Mouse (Mus musculus) forebrain, embryonic 12.5 days (tissue): ENCODE data around the gene Lst1. TPM values are rescaled to one million over a fixed set of nuclear protein-coding genes. Genes with fewer than 3 reads are reported as not detected.

ENCODE experiments used
- ATAC-seq: fragments of 200-750 bp; cut with Nextera tagmentation; 2 replicates; pipeline ENCODE4 v1.8.0; 2017; ENCODE audit warnings: moderate TSS enrichment; ENCODE audit not compliant: low FRiP score
- H3K27ac ChIP-seq: fragments of 300-500 bp; sonication (generic); 2 replicates; pipeline ENCODE4 v1.5.1; 2016; ENCODE audit warnings: mild to moderate bottlenecking
- H3K27me3 ChIP-seq: fragments of 300-500 bp; sonication (generic); 2 replicates; pipeline ENCODE4 v1.6.1; 2016; ENCODE audit warnings: mild to moderate bottlenecking
- H3K36me3 ChIP-seq: fragments of 300-500 bp; sonication (generic); replicated peaks from 2 replicates; pipeline ENCODE4 v1.6.1; 2016; ENCODE audit warnings: mild to moderate bottlenecking
- H3K4me1 ChIP-seq: fragments of 300-500 bp; sonication (generic); 2 replicates; pipeline ENCODE4 v1.6.1; 2016
- H3K4me2 ChIP-seq: fragments of 300-500 bp; sonication (generic); 2 replicates; pipeline ENCODE4 v1.6.1; 2016; ENCODE audit warnings: mild to moderate bottlenecking, moderate library complexity
- H3K4me3 ChIP-seq: fragments of 300-500 bp; sonication (generic); replicated peaks from 2 replicates; pipeline ENCODE4 v1.5.1; 2016; ENCODE audit warnings: mild to moderate bottlenecking
- H3K9ac ChIP-seq: fragments of 300-500 bp; sonication (generic); 2 replicates; pipeline ENCODE4 v1.6.1; 2016; ENCODE audit warnings: mild to moderate bottlenecking
- H3K9me3 ChIP-seq: fragments of 300-500 bp; sonication (generic); 2 replicates; pipeline ENCODE4 v1.6.1; 2016
- WGBS: fragments of 180-500 bp; shearing (Covaris S2); methylation state at CpG from one replicate; pipeline ENCODE4 v1.1.7; 2016; 5-methylcytosine and 5-hydroxymethylcytosine counted together
- polyA plus RNA-seq: library from polyadenylated mRNA; unstranded; fragments of >200 nt; fragmentation: Nextera tagmentation; extraction: Ambion mirVana; gene quantifications from 2 replicates; pipeline ENCODE4 v1.2.1, GENCODE M21; 2016

The Lst1 gene
- polyA plus RNA-seq, 1 experiment from 2014 or later = 4.8 TPM

DNA sequence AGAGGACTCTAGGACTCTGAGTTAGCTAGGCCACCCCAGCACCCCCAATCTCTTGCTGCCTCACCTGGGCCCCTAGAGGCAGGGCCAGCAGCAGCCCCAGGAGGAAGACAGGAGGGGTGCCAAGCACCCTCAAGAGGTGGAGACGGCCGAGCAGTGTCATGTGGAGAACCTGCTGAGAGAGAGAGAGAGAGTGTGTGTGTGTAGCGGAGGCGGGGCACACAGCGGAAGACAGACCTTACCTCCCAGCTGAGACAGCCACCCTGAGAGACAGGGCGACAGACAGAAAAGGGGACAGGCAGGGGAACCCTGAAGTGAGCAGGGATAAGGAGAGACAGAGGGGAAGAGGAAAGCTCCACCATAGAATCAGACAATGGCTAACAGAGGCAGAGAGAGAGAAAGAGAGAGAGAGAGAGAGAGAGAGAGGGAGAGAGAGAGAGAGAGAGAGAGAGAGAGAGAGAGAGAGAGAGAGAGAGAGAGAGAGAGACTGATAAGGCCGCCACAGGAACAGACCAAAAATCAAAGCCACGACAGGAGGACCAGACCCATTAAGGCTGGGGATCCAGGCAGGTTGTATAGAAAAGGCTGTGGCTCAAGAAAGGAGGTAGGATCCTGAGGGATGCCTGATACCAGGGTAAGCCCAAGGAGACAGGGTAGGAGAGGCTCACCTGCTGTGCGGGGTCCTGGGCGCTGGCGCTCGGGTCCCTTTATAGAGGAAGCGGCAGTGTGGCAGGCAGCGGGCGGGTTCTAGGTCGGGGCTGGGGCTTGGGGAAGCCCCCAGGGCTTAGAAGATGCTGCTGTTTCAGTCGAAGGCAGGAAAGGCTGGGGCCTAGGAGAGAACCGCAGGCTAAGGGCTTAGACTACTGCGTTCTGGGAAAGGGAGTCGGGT is 16.5 kb upstream of the Lst1 start, which contains the start of gene Lta:
Gene Lta (minus strand): TSS at position 858 of the 886 bp plus-strand sequence.
- Histone ChIP-seq H3K27ac (no peak within 1 kb of the TSS), H3K9ac (no peak within 1 kb of the TSS), H3K36me3 (no peaks in the 10 kb centered on the region), H3K27me3 (peaks cover 58% of the 10 kb centered on the region), H3K9me3 (no peaks in the 10 kb centered on the region), H3K4me3 (no peak within 1 kb of the TSS), H3K4me2 (no peak within 1 kb of the TSS), H3K4me1 (no peaks in the 10 kb centered on the region)
- ATAC-seq = no peak
- WGBS = 24% methylated on average over 20 of the region's 20 CpGs

DNA sequence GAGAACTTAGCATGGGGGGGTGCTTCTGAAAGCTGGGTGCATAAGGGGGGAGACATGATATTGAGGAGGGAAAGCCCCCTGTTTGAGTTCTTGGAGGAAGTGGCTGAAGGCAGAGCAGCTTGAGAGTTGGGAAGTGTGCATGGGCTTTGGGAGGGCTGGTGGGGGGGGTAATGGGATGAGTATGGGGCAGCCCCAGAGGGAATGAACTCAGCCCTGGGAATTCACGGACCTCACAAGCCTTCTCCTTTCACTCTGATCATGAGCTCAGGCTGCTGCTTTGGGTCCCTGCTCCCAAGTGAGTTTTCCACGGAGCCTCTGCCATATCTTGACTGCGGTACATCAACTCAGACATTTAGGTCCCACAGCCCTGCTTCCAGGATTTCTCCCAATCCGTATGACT is 14.2 kb upstream of the Lst1 start:
- no peak overlapping the region for H3K4me2 ChIP-seq
- H3K4me1 ChIP-seq = no peaks in the 10 kb centered on the region
- H3K9me3 ChIP-seq = no peaks in the 10 kb centered on the region
- no peak overlapping the region for H3K27ac ChIP-seq
- no peak overlapping the region for H3K4me3 ChIP-seq
- no peak overlapping the region for H3K9ac ChIP-seq
- 82% methylated on average over 4 of the region's 4 CpGs for whole genome bisulfite sequencing
- H3K36me3 ChIP-seq = no peaks in the 10 kb centered on the region
- H3K27me3 ChIP-seq = peaks cover 72% of the 10 kb centered on the region
- no peak for ATAC-seq

DNA sequence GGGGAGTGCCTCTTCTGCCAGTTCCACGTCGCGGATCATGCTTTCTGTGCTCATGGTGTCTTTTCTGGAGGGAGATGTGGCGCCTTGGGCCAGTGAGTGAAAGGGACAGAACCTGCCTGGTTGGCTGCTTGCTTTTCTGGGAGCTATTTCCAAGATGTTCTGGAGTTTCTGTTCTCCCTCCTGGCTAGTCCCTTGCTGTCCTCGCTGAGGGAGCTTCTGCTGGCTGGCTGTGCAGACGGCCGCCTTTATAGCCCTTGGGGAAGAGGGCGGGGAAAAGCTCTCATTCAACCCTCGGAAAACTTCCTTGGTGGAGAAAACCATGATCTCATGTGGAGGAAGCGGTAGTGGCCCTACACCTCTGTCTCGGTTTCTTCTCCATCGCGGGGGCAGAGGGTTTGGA is 13.5 kb upstream of the Lst1 start, which contains the start of gene Tnf:
Gene Tnf (minus strand): TSS at position 221 of the 400 bp plus-strand sequence.
- WGBS = 53% methylated on average over 13 of the region's 13 CpGs
- Histone ChIP-seq H3K36me3 (no peaks in the 10 kb centered on the region), H3K27me3 (peaks cover 77% of the 10 kb centered on the region), H3K4me2 (no peak within 1 kb of the TSS), H3K9me3 (no peaks in the 10 kb centered on the region), H3K27ac (no peak within 1 kb of the TSS), H3K4me3 (no peak within 1 kb of the TSS), H3K9ac (no peak within 1 kb of the TSS), H3K4me1 (no peaks in the 10 kb centered on the region)
- no peak for ATAC-seq

DNA sequence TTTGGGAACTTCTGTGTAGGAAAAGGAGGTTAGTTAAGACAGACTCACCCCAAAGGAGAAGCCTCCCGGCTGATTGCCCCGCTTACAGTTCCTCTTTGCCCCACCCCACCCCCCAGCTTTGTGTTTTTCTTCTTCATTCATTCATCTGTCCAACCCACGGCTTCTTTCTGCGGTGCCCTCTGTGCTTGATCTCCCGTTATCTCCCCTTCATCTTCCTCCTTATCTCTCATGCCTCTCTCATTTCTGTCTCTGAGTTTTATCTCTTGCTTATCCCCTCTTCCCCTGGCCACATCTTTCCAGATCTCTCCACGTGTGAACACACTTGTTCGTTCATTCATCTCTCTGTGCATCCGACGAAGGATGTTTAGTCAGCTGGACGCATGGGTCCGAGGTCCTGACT is 12.9 kb upstream of the Lst1 start:
- no peaks in the 10 kb centered on the region for H3K9me3 ChIP-seq
- no peak overlapping the region for H3K27ac ChIP-seq
- H3K36me3 ChIP-seq = no peaks in the 10 kb centered on the region
- H3K4me1 ChIP-seq = peaks cover 1% of the 10 kb centered on the region
- H3K4me3 ChIP-seq = no peak overlapping the region
- WGBS = 74% methylated on average over 11 of the region's 11 CpGs
- ATAC-seq = no peak
- H3K4me2 ChIP-seq = no peak overlapping the region
- no peak overlapping the region for H3K9ac ChIP-seq
- peaks cover 79% of the 10 kb centered on the region for H3K27me3 ChIP-seq

DNA sequence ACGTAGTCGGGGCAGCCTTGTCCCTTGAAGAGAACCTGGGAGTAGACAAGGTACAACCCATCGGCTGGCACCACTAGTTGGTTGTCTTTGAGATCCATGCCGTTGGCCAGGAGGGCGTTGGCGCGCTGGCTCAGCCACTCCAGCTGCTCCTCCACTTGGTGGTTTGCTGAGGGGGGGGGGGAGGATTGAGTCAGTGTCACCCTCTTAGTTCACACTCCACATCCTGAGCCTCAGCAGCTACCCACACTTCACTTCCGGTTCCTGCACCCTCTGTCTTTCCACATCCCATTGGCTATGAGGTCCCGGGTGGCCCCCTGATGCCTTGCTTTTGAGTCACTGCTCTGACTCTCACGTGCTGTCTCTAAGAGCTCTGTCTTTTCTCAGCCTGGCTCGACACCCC is 12.2 kb upstream of the Lst1 start:
- 87% methylated on average over 11 of the region's 11 CpGs for WGBS
- ATAC-seq = no peak
- no peak overlapping the region for H3K9ac ChIP-seq
- H3K27ac ChIP-seq = no peak overlapping the region
- H3K9me3 ChIP-seq = no peaks in the 10 kb centered on the region
- peaks cover 84% of the 10 kb centered on the region for H3K27me3 ChIP-seq
- H3K4me2 ChIP-seq = no peak overlapping the region
- H3K36me3 ChIP-seq = no peaks in the 10 kb centered on the region
- H3K4me1 ChIP-seq = peaks cover 9% of the 10 kb centered on the region
- no peak overlapping the region for H3K4me3 ChIP-seq

DNA sequence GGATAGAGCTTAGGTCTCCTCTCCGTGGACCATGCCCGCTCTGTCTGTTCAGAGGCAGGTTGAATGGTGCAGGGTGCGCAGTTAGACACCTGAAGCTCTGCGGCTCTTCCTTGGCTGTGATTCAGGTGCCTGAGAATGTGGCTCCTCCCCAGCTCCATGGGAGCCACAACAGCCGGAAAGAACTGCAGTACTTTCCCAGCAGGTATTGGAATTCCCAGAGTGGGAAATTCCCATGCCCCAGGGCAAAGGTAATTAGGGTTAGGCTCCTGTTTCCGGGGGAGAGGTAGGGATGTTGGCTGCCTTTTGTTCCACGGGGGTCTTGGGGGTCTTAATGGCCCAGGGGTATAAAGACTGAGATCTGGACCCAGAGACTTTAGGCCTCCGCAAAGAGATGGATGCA is 10.7 kb upstream of the Lst1 start:
- ATAC-seq = no peak
- H3K36me3 ChIP-seq = no peaks in the 10 kb centered on the region
- H3K27me3 ChIP-seq = peaks cover 85% of the 10 kb centered on the region
- no peaks in the 10 kb centered on the region for H3K9me3 ChIP-seq
- WGBS = 35% methylated on average over 8 of the region's 8 CpGs
- no peak overlapping the region for H3K9ac ChIP-seq
- H3K4me3 ChIP-seq = no peak overlapping the region
- H3K27ac ChIP-seq = no peak overlapping the region
- peaks cover 10% of the 10 kb centered on the region for H3K4me1 ChIP-seq
- H3K4me2 ChIP-seq = no peak overlapping the region

DNA sequence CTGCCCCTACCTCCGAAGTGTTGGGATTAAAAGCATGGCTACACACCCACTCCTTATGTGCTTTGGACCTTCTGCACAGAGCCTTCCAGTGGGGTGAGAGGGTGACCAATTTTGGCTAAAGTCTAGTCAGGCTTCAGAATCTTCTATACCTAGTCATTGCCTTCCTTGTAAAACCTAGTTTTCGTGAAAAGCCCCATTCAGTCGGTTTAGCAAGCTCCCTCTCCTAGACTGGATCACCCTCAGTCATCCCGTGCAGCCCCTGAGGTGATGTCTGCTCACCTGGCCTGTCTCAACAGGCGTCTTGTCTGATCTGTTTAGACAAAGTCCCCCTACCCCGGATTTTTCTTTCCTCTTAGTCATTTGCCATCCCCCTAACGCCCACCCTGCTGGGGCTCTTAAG is 9.8 kb upstream of the Lst1 start:
- H3K4me2 ChIP-seq = no peak overlapping the region
- H3K27ac ChIP-seq = no peak overlapping the region
- H3K4me1 ChIP-seq = peaks cover 10% of the 10 kb centered on the region
- 66% methylated on average over 7 of the region's 7 CpGs for WGBS
- peaks cover 80% of the 10 kb centered on the region for H3K27me3 ChIP-seq
- no peak for ATAC-seq
- H3K4me3 ChIP-seq = no peak overlapping the region
- no peak overlapping the region for H3K9ac ChIP-seq
- H3K36me3 ChIP-seq = no peaks in the 10 kb centered on the region
- H3K9me3 ChIP-seq = no peaks in the 10 kb centered on the region

DNA sequence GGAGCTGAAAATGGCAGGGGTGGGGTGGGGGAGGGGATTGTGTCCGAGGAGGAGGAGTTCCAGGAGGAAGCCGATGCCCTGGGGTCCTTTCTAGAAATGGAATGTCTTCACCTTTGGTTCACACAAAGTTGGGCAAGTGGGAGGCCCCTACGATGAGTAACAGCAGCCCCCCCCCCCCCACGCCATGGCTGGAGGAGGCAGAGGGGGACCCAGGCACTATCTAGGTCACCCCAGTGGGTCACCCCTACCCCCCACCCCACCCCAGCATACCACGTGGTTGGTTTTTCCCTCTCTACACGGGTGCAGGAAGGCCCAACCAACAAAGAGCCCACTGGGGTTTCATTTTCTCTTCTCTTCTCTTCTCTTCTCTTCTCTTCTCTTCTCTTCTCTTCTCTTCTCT is 8.9 kb upstream of the Lst1 start:
- H3K9ac ChIP-seq = no peak overlapping the region
- WGBS = 57% methylated on average over 6 of the region's 6 CpGs
- ATAC-seq = no peak
- no peak overlapping the region for H3K4me3 ChIP-seq
- H3K4me2 ChIP-seq = no peak overlapping the region
- H3K27ac ChIP-seq = no peak overlapping the region
- peaks cover 71% of the 10 kb centered on the region for H3K27me3 ChIP-seq
- H3K9me3 ChIP-seq = no peaks in the 10 kb centered on the region
- H3K36me3 ChIP-seq = no peaks in the 10 kb centered on the region
- H3K4me1 ChIP-seq = peaks cover 10% of the 10 kb centered on the region

DNA sequence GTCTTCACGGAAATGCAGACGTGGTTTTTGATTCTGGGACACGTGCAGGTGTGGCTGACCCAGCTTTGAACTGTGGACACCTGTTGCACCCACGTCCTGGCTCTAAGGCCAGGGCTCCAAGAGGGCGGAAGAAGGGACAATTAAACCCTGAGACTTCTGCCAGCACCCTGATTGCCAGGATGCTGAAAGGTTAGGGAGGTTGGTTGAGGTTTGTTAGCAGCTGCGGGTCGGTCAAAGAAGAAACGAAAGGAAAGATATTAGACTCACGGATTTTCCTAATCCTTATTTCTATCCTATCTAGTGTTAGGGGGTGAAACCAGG is 8.0 kb upstream of the Lst1 start:
- H3K9me3 ChIP-seq = no peaks in the 10 kb centered on the region
- H3K4me3 ChIP-seq = peak overlapping the region; percentile 39
- H3K4me1 ChIP-seq = peaks cover 10% of the 10 kb centered on the region
- 33% methylated on average over 9 of the region's 9 CpGs for WGBS
- H3K4me2 ChIP-seq = peak overlapping the region; percentile 61
- H3K27ac ChIP-seq = no peak overlapping the region
- H3K27me3 ChIP-seq = peaks cover 63% of the 10 kb centered on the region
- no peak for ATAC-seq
- H3K36me3 ChIP-seq = no peaks in the 10 kb centered on the region
- H3K9ac ChIP-seq = no peak overlapping the region; the same call in 1 of the 2 replicates

DNA sequence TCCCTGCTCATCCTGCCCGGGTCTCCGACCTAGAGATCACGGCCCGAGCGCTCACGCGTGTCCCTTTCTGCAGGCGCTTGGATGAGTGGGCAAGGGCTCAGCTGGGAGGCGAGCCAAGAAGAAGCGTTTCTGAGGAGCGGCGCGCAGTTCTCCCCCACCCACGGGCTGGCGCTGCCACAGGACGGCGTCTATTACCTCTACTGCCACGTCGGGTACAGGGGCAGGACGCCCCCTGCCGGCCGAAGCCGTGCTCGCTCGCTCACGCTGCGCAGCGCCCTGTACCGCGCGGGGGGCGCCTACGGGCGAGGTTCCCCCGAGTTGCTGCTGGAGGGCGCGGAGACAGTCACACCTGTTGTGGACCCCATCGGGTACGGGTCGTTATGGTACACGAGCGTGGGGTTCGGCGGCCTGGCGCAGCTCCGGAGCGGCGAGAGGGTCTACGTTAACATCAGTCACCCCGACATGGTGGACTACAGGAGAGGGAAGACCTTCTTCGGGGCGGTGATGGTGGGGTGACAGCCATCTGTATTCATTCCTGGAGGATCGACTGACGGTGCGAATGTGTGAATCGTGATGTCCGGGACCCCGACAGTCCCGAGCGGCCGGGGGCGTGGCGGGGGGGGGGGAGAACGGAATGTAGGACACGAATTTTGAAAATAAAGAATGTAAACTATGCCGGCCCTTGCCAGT is 7.5 kb upstream of the Lst1 start:
- no peaks in the 10 kb centered on the region for H3K9me3 ChIP-seq
- peak overlapping the region; percentile 39 for H3K4me3 ChIP-seq
- H3K4me2 ChIP-seq = peak overlapping the region; percentile 61
- H3K9ac ChIP-seq = peak overlapping the region; percentile 39
- no peak overlapping the region for H3K27ac ChIP-seq
- H3K27me3 ChIP-seq = peaks cover 59% of the 10 kb centered on the region
- H3K4me1 ChIP-seq = peaks cover 10% of the 10 kb centered on the region
- 2% methylated on average over 66 of the region's 66 CpGs for whole genome bisulfite sequencing
- peak; percentile 58 for ATAC-seq
- no peaks in the 10 kb centered on the region for H3K36me3 ChIP-seq

DNA sequence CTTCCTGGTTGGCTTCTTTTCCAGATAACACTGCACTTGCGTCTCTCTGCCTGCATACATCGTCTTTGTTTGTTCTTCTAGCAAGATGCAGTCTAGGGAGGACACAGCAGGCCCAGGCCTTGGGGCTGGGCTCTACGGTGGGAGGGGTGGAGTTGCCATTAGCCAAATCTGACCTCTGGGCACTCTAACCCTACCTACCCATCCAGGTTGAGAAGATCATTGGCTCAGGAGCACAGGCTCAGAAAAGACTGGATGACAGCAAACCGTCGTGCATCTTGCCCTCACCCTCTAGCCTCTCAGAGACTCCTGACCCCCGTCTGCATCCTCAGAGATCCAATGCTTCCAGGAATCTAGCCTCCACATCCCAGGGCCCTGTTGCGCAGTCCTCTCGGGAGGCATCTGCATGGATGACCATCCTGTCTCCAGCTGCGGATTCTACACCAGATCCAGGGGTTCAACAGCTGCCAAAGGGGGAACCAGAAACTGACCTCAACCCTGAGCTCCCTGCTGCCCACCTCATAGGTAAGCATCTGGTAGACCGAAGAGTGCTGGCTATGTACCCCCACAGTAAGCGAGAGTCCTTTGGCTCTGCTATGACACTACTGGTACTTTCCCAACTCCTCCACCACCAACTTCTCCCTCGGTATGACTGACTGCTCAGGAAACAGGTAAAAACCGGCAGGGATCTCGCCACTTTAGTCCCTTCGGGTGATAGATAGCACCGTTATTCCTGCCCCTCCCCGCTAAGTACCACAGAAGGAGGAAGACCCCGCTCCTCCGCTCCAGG is 6.8 kb upstream of the Lst1 start:
- Histone ChIP-seq H3K27me3 (peaks cover 52% of the 10 kb centered on the region), H3K4me2 (peak overlapping the region; percentile 61), H3K9ac (peak overlapping the region; percentile 39; the same call in 1 of the 2 replicates), H3K4me1 (peaks cover 10% of the 10 kb centered on the region), H3K9me3 (no peaks in the 10 kb centered on the region), H3K27ac (no peak overlapping the region), H3K36me3 (no peaks in the 10 kb centered on the region), H3K4me3 (peak overlapping the region; percentile 39)
- WGBS = 46% methylated on average over 19 of the region's 19 CpGs
- 0 out of 2 replicates have a peak, but pooled peaks have one; percentile 6 for ATAC-seq
